Mouse (Mus musculus) brown adipose tissue, adult 24 weeks (tissue): Measurements from ENCODE around the gene Hoxb1. TPM values are rescaled to one million over a fixed set of nuclear protein-coding genes. Genes with fewer than 3 reads are reported as not detected.

Experiments
- H3K27ac ChIP-seq: fragments of 200-500 bp; replicated peaks from 2 replicates; pipeline ENCODE4 v1.5.1; 2012; ENCODE audit warnings: low read depth, mild to moderate bottlenecking, low read length
- H3K4me1 ChIP-seq: fragments of 200-500 bp; 2 replicates; pipeline ENCODE4 v1.6.1; 2012; ENCODE audit warnings: low read length, mixed read lengths; ENCODE audit not compliant: control insufficient read depth, insufficient read depth, insufficient read length
- H3K4me3 ChIP-seq: fragments of 200-500 bp; 2 replicates; pipeline ENCODE4 v1.5.1; 2012; ENCODE audit warnings: low read depth, mild to moderate bottlenecking, low read length, moderate library complexity; ENCODE audit not compliant: insufficient read depth
- polyA plus RNA-seq: library from polyadenylated mRNA; stranded (reverse); fragments of >200 nt; gene quantifications from 2 replicates; pipeline ENCODE4 v1.2.4, GENCODE M21; 2012; ENCODE audit not compliant: missing spikeins, insufficient read depth, insufficient read length

Gene Hoxb1
- polyA plus RNA-seq, 1 experiment, result not detected

GRCm38 (mm10) chr11:96383381-96383780 is 17.8 kb downstream of the Hoxb1 start:
- no peak overlapping the region for H3K4me3 ChIP-seq
- H3K4me1 ChIP-seq, result no peaks in the 10 kb centered on the region
- no peak overlapping the region for H3K27ac ChIP-seq

- H3K4me1 ChIP-seq, result peaks cover 6% of the 10 kb centered on the region; the same call in 1 of the 2 replicates
- H3K4me3 ChIP-seq, result no peak overlapping the region
- no peak overlapping the region for H3K27ac ChIP-seq
These were observed 22.1 kb downstream of the Hoxb1 start for GRCm38 (mm10) chr11:96387635-96388034.

GRCm38 (mm10) chr11:96396772-96397626 is 31.4 kb downstream of the Hoxb1 start:
- Histone ChIP-seq H3K27ac (no peak overlapping the region), H3K4me3 (no peak overlapping the region), H3K4me1 (no peaks in the 10 kb centered on the region)

- H3K4me3 ChIP-seq, result no peak overlapping the region
- no peaks in the 10 kb centered on the region for H3K4me1 ChIP-seq
- H3K27ac ChIP-seq, result no peak overlapping the region
These were observed 32.3 kb downstream of the Hoxb1 start for GRCm38 (mm10) chr11:96397806-96398335.

- H3K4me3 ChIP-seq, result no peak overlapping the region
- no peak overlapping the region for H3K27ac ChIP-seq
- no peaks in the 10 kb centered on the region for H3K4me1 ChIP-seq
These were observed 34.4 kb downstream of the Hoxb1 start for GRCm38 (mm10) chr11:96399923-96400322.

GRCm38 (mm10) chr11:96404016-96404604 is 38.6 kb downstream of the Hoxb1 start:
- H3K4me3 ChIP-seq, result no peak overlapping the region
- H3K27ac ChIP-seq, result peak overlapping the region; percentile 41; the same call in 1 of the 2 replicates
- H3K4me1 ChIP-seq, result no peaks in the 10 kb centered on the region; the same call in 1 of the 2 replicates

GRCm38 (mm10) chr11:96404831-96405230 is 39.3 kb downstream of the Hoxb1 start:
- no peak overlapping the region for H3K4me3 ChIP-seq
- H3K4me1 ChIP-seq, result no peaks in the 10 kb centered on the region; the same call in 1 of the 2 replicates
- 0 out of 2 replicates have a peak overlapping the region, but pooled peaks have one; percentile 27 for H3K27ac ChIP-seq

- Histone ChIP-seq H3K4me1 (no peaks in the 10 kb centered on the region; the same call in 1 of the 2 replicates), H3K4me3 (no peak overlapping the region), H3K27ac (no peak overlapping the region)
These were observed 40.0 kb downstream of the Hoxb1 start for GRCm38 (mm10) chr11:96405541-96405940.

GRCm38 (mm10) chr11:96407191-96408072 is 41.9 kb downstream of the Hoxb1 start:
- Histone ChIP-seq H3K27ac (peak overlapping the region; percentile 39; the same call in 1 of the 2 replicates), H3K4me1 (no peaks in the 10 kb centered on the region; the same call in 1 of the 2 replicates), H3K4me3 (peak overlapping the region; percentile 37)

GRCm38 (mm10) chr11:96408234-96409010 is 42.9 kb downstream of the Hoxb1 start:
- H3K4me3 ChIP-seq, result no peak overlapping the region
- peak overlapping the region; percentile 39; the same call in 1 of the 2 replicates for H3K27ac ChIP-seq
- peaks cover 4% of the 10 kb centered on the region for H3K4me1 ChIP-seq

- Histone ChIP-seq H3K4me3 (no peak overlapping the region), H3K27ac (no peak overlapping the region), H3K4me1 (peaks cover 4% of the 10 kb centered on the region)
These were observed 45.5 kb downstream of the Hoxb1 start for GRCm38 (mm10) chr11:96411019-96411418.

GRCm38 (mm10) chr11:96411934-96412333 is 46.4 kb downstream of the Hoxb1 start:
- peaks cover 4% of the 10 kb centered on the region for H3K4me1 ChIP-seq
- H3K27ac ChIP-seq, result no peak overlapping the region
- no peak overlapping the region for H3K4me3 ChIP-seq

- no peak overlapping the region for H3K4me3 ChIP-seq
- H3K4me1 ChIP-seq, result peaks cover 4% of the 10 kb centered on the region; the same call in 1 of the 2 replicates
These were observed 47.5 kb downstream of the Hoxb1 start for GRCm38 (mm10) chr11:96412941-96413491.

GRCm38 (mm10) chr11:96413527-96413926 is 48.0 kb downstream of the Hoxb1 start:
- peaks cover 4% of the 10 kb centered on the region; the same call in 1 of the 2 replicates for H3K4me1 ChIP-seq
- no peak overlapping the region for H3K27ac ChIP-seq
- H3K4me3 ChIP-seq, result no peak overlapping the region

More at GRCm38 (mm10) chr11:96412941-96413491, 47.5 kb downstream of the Hoxb1 start:
- H3K27ac ChIP-seq, result no peak overlapping the region
